Mouse (Mus musculus) limb, embryonic 14.5 days (tissue): ENCODE measurements at regions not wholly inside any gene's neighbourhood (a gene's known extent, or its start where the extent isn't known, plus 50 kb on each side); places are given as distances from the start of the nearest gene placed in this dataset.
A peak's percentile ranks its signal among the peaks of the same experiment; 100 is the strongest.

Experiments
- ATAC-seq: fragments of 200-750 bp; cut with Nextera tagmentation; 2 replicates; pipeline ENCODE4 v1.8.0; 2017; ENCODE audit warnings: low read depth, moderate number of reproducible peaks, moderate TSS enrichment; ENCODE audit not compliant: low FRiP score
- DNase-seq: peaks from one replicate; pipeline ENCODE4 v3.0.0-alpha.2; 2015; ENCODE audit warnings: low spot score
- H3K27ac ChIP-seq: fragments of 300-500 bp; sonication (generic); replicated peaks from 2 replicates; pipeline ENCODE4 v1.5.1; 2014; ENCODE audit warnings: low read depth, mild to moderate bottlenecking, low read length, moderate library complexity, mixed read lengths
- H3K27me3 ChIP-seq: fragments of 300-500 bp; sonication (generic); 2 replicates; pipeline ENCODE4 v1.6.1; 2014; ENCODE audit warnings: low read length, mixed read lengths; ENCODE audit not compliant: control insufficient read depth, insufficient read depth
- H3K36me3 ChIP-seq: fragments of 300-500 bp; sonication (generic); 2 replicates; pipeline ENCODE4 v1.6.1; 2014; ENCODE audit warnings: mild to moderate bottlenecking, low read length, moderate library complexity, mixed read lengths; ENCODE audit not compliant: control insufficient read depth, insufficient read depth
- H3K4me1 ChIP-seq: fragments of 300-500 bp; sonication (generic); 2 replicates; pipeline ENCODE4 v1.6.1; 2014; ENCODE audit warnings: antibody characterized with exemption, low read length, mixed read lengths; ENCODE audit not compliant: control insufficient read depth, insufficient read depth
- H3K4me2 ChIP-seq: fragments of 300-500 bp; sonication (generic); replicated peaks from 2 replicates; pipeline ENCODE4 v1.6.1; 2014; ENCODE audit warnings: low read depth, mild to moderate bottlenecking, low read length, moderate library complexity; ENCODE audit not compliant: severe bottlenecking
- H3K4me3 ChIP-seq: fragments of 300-500 bp; sonication (generic); replicated peaks from 2 replicates; pipeline ENCODE4 v1.5.1; 2014; ENCODE audit warnings: low read length
- H3K9ac ChIP-seq: fragments of 300-500 bp; sonication (generic); 2 replicates; pipeline ENCODE4 v1.6.1; 2014; ENCODE audit warnings: mild to moderate bottlenecking, low read depth, low read length, moderate library complexity; ENCODE audit not compliant: severe bottlenecking
- H3K9me3 ChIP-seq: fragments of 300-500 bp; sonication (generic); 2 replicates; pipeline ENCODE4 v1.6.1; 2016; ENCODE audit warnings: low read length; ENCODE audit not compliant: control insufficient read depth
- POLR2A ChIP-seq: fragments of 200-500 bp; IDR thresholded peaks from 2 replicates; pipeline ENCODE4 v1.8.0; 2012; ENCODE audit warnings: inconsistent platforms, mild to moderate bottlenecking, moderate library complexity, borderline replicate concordance; ENCODE audit not compliant: insufficient read depth, insufficient read length; ENCODE audit errors: extremely low read depth
- WGBS: fragments of 180-500 bp; shearing (Covaris S2); extraction: QIAGEN DNeasy Blood & Tissue Kit; methylation state at CpG from one replicate; pipeline ENCODE4 v1.1.7; 2014; 5-methylcytosine and 5-hydroxymethylcytosine counted together

- ATAC-seq (no peak), DNase-seq (peak; percentile 75)
- no peak overlapping the region for H3K9ac ChIP-seq
- no peak for TF ChIP-seq POLR2A
- no peaks in the 10 kb centered on the region for H3K27me3 ChIP-seq
- H3K9me3 ChIP-seq = no peaks in the 10 kb centered on the region
- WGBS = 31% methylated on average over 13 of the region's 13 CpGs
- H3K4me2 ChIP-seq = peak overlapping the region; percentile 38
- 0 out of 2 replicates have a peak, but pooled peaks cover 6% of the 10 kb centered on the region for H3K4me1 ChIP-seq
- H3K27ac ChIP-seq = peak overlapping the region; percentile 44; the same call in 1 of the 2 replicates
- H3K4me3 ChIP-seq = peak overlapping the region; percentile 22
- H3K36me3 ChIP-seq = no peaks in the 10 kb centered on the region
These were observed 59.4 kb upstream of the Slc30a5 start for GRCm38 (mm10) chr13:100892647-100893071.

DNA sequence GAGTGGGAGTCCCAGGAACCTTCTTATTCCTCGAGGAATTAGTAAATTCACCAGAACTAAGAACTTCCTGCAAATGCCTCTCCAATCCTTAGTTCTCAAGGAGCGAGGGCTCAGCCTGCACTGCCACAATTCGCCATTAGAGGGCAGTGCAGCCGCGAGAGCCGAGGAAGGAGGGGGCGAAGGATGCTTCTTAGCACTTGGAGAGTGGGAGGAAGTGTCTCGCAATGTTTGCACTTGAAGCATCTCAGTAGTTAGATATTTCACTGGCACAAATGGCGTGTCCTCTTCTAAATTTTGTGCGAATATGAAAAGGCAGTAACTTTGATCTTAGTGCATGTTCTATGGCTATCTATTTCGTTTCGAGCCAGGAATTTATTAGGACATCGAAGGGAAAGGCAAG, 59.0 kb upstream of the Slc30a5 start:
- ATAC-seq = no peak
- TF ChIP-seq POLR2A = no peak
- peak; percentile 83 for DNase-seq
- WGBS = 12% methylated on average over 13 of the region's 13 CpGs
- no peaks in the 10 kb centered on the region for H3K9me3 ChIP-seq
- H3K4me3 ChIP-seq = peak overlapping the region; percentile 22
- H3K27ac ChIP-seq = no peak overlapping the region
- 0 out of 2 replicates have a peak, but pooled peaks cover 6% of the 10 kb centered on the region for H3K4me1 ChIP-seq
- peak overlapping the region; percentile 38 for H3K4me2 ChIP-seq
- no peaks in the 10 kb centered on the region for H3K36me3 ChIP-seq
- H3K9ac ChIP-seq = no peak overlapping the region
- no peaks in the 10 kb centered on the region for H3K27me3 ChIP-seq

DNA sequence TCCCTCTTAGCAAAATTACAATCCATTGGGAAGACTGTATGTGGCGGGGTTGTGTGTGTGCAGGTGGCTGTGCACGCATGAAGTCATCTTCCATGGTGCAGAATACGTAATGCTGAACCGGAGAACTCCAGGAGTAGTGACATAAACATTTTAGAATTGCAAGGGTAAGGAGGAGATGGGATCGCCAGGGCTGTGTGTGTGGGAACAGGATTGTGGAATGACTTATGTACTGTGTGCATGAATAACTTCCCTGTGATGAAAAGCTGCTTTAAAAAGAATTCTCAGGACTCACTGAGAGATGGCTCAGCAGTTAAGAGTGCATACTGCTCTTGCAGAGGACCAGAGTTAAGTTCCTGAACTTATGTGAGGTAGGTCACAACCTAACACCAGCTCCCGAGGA, 57.2 kb upstream of the Slc30a5 start:
- Histone ChIP-seq H3K36me3 (no peaks in the 10 kb centered on the region), H3K9me3 (no peaks in the 10 kb centered on the region), H3K27ac (no peak overlapping the region), H3K4me2 (no peak overlapping the region), H3K9ac (no peak overlapping the region), H3K27me3 (no peaks in the 10 kb centered on the region), H3K4me3 (no peak overlapping the region), H3K4me1 (0 out of 2 replicates have a peak, but pooled peaks cover 6% of the 10 kb centered on the region)
- no peak for ATAC-seq
- DNase-seq = no peak
- WGBS = 80% methylated on average over 6 of the region's 6 CpGs
- no peak for TF ChIP-seq POLR2A

DNA sequence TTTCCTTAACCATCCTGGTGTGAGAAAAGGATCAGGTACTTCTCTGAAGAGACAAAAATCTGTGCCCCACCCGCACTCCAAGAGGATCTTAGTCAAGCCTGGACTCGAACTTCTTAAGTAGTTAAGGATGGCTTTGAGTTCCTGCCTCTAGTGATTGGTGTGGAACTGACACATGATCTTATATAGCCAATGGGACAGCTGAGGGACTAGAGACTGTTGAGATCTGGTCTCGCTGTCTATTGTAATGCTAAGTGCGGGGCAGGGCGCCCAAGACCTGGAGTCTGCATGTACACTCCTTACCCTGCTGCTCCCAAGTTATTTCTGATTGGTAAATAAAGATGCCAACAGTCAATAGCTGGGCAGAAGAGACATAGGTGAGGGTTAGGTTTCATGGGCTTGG, 55.3 kb upstream of the Slc30a5 start:
- no peaks in the 10 kb centered on the region for H3K36me3 ChIP-seq
- H3K4me1 ChIP-seq = 0 out of 2 replicates have a peak, but pooled peaks cover 5% of the 10 kb centered on the region
- no peak for ATAC-seq
- no peak overlapping the region for H3K9ac ChIP-seq
- WGBS = 84% methylated on average over 5 of the region's 5 CpGs
- TF ChIP-seq POLR2A = no peak
- DNase-seq = no peak
- H3K9me3 ChIP-seq = no peaks in the 10 kb centered on the region
- no peak overlapping the region for H3K4me2 ChIP-seq
- no peaks in the 10 kb centered on the region for H3K27me3 ChIP-seq
- H3K27ac ChIP-seq = no peak overlapping the region
- no peak overlapping the region for H3K4me3 ChIP-seq

GRCm38 (mm10) chr13:100883711-100884110, 50.5 kb upstream of the Slc30a5 start:
- ATAC-seq = no peak
- TF ChIP-seq POLR2A = no peak
- Histone ChIP-seq H3K4me2 (no peak overlapping the region), H3K9ac (no peak overlapping the region), H3K36me3 (no peaks in the 10 kb centered on the region), H3K27me3 (no peaks in the 10 kb centered on the region), H3K4me3 (no peak overlapping the region), H3K4me1 (no peaks in the 10 kb centered on the region), H3K9me3 (no peaks in the 10 kb centered on the region), H3K27ac (no peak overlapping the region)
- no peak for DNase-seq
- WGBS = 85% methylated on average over 8 of the region's 8 CpGs
